Mouse (Mus musculus): ENCODE data around the gene Nrp1. TPM values are rescaled to one million over a fixed set of nuclear protein-coding genes. Genes with fewer than 3 reads are reported as not detected.

Nrp1 gene
- 3.0 and 7.0 TPM in 2 replicates for polyA plus RNA-seq (2012; rRNA removed)

DNA sequence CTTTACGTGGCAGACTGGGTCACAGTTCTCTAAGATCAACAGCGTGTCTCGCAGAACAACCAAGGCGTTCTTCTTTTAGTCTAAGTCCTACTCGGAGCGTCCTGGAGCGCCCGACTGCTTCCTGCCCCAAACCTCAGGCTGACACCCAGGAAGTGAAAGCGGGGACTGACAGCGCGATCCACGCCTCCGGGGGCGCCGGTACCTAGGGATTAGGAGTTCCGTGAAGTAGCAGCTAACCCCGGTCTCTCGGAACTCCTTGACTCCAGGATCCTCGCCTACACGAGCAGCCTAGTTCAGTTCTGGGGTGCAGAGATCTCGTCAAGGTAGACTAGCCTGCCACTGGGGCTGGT lies at the start of gene Nrp1:
Gene Nrp1 (plus strand): TSS at position 199 of the 350 bp plus-strand sequence.

